Mouse (Mus musculus) C2C12 (cell line): Measurements from ENCODE around the gene Ddx51.

ENCODE experiments used
- CEBPB ChIP-seq: IDR thresholded peaks from one replicate; pipeline ENCODE4 v1.6.1; 2011; ENCODE audit warnings: low read depth, mild to moderate bottlenecking, control low read depth, moderate library complexity
- CTCF ChIP-seq: IDR thresholded peaks from one replicate; pipeline ENCODE4 v1.5.1; 2011; ENCODE audit not compliant: control insufficient read depth, insufficient read depth, insufficient read length
- MAX ChIP-seq: IDR thresholded peaks from one replicate; pipeline ENCODE4 v1.6.1; 2011; ENCODE audit warnings: mild to moderate bottlenecking, control low read depth
- MYOD1 ChIP-seq: IDR thresholded peaks from one replicate; pipeline ENCODE4 v1.6.1; 2011; ENCODE audit warnings: low read depth; ENCODE audit not compliant: control insufficient read depth, insufficient read length
- MYOG ChIP-seq: IDR thresholded peaks from one replicate; pipeline ENCODE4 v1.6.1; 2011; ENCODE audit not compliant: control insufficient read depth, insufficient read length; ENCODE audit errors: extremely low read depth
- USF1 ChIP-seq: IDR thresholded peaks from one replicate; pipeline ENCODE4 v1.6.1; 2011; ENCODE audit warnings: low read depth, mild to moderate bottlenecking, control low read depth, moderate library complexity

GRCm38 (mm10) chr5:110704004-110704403 lies 50.8 kb downstream of the Ddx51 start:
- TF ChIP-seq CTCF (no peak), MAX (no peak), USF1 (no peak), MYOD1 (no peak), CEBPB (no peak), MYOG (no peak)
